Mouse (Mus musculus) neutrophil, adult 5-6 weeks (primary cell): ENCODE data around the gene Gpr155. TPM values are rescaled to one million over a fixed set of nuclear protein-coding genes. Genes with fewer than 3 reads are reported as not detected.

Experiments
- ATAC-seq: fragments of 151-379, 151-347 bp; 2 replicates; pipeline ENCODE4 v1.8.0; 2017; ENCODE audit warnings: mild to moderate bottlenecking, moderate TSS enrichment; ENCODE audit not compliant: insufficient number of reproducible peaks, poor library complexity, low FRiP score, severe bottlenecking; ENCODE audit errors: extremely low read depth
- total RNA-seq: library from RNA; stranded (forward); fragments of 200-1000 nt; gene quantifications from 2 replicates; pipeline ENCODE4 v1.2.3, GENCODE M21; 2017

The Gpr155 gene
- total RNA-seq, 1 experiment from 2014 or later: 24.3 TPM

- no peak for ATAC-seq
These were observed 41.2 kb downstream of the Gpr155 start for GRCm38 (mm10) chr2:73345204-73345603.

- no peak for ATAC-seq
These were observed 42.7 kb downstream of the Gpr155 start for GRCm38 (mm10) chr2:73343701-73344100.

DNA sequence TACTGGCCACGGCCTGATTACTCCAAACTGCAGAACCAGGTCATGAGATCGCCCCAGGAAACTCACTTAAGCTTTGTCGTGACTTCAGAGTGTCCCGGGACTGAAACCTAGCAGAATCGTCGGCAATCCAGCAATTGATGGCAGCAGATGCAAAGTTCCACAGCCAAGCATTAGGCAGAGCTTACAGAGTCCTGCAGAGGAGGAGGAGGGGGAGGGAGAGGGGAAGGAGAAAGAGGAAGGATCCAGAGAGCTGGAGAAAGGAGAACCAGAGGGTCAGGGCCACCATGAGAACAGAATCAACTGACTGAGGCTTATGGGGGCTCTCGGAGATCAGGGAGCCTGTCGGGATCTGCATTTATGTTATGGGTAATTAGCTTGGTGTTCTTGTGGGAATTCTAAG is 48.0 kb downstream of the Gpr155 start:
- ATAC-seq: no peak

- ATAC-seq: no peak
These were observed 50.4 kb downstream of the Gpr155 start for GRCm38 (mm10) chr2:73335949-73336348.

DNA sequence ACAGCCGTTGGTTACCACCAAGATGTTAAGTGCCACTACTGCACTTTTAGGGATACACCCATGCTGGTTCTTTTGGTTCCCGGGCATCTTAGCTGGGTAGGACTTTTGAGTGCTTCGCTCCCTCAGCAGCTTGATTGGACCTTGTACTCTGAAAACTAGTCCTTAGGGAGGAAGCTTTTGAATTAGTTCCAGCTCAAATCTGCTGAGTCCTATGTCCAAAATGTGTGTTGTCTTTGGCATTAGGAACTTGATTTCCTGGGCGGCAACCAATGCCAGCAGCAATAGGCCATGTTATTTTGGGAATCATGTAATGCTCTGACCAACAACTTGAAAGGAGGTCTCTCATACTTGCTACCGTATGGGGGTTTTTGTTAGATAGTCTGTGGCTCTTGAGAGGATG is 60.5 kb downstream of the Gpr155 start:
- no peak for ATAC-seq

- no peak for ATAC-seq
These were observed 63.4 kb downstream of the Gpr155 start for GRCm38 (mm10) chr2:73322991-73323390.

- ATAC-seq: no peak
These were observed 67.2 kb downstream of the Gpr155 start for GRCm38 (mm10) chr2:73319218-73319617.

- no peak for ATAC-seq
These were observed 68.9 kb downstream of the Gpr155 start for GRCm38 (mm10) chr2:73317426-73317825.

DNA sequence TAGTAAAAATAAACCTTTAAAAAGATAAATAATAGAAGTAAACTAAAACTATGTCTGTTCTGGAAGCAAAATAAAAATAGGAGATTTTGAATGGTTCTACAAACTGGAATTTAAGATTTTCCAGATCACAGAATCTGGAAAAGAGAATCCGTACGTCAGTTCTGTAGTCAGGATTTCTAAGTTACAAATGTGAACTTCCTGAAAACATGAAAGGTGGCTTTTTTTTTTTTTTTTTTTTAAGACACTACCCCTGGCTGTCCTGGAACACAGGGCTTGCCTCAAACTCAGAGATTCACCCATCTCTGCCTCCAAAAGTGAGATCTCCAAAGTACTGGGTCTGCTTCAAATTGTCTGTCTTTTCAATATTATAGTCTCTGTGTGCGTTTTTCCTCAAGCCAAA is 72.1 kb downstream of the Gpr155 start:
- no peak for ATAC-seq

DNA sequence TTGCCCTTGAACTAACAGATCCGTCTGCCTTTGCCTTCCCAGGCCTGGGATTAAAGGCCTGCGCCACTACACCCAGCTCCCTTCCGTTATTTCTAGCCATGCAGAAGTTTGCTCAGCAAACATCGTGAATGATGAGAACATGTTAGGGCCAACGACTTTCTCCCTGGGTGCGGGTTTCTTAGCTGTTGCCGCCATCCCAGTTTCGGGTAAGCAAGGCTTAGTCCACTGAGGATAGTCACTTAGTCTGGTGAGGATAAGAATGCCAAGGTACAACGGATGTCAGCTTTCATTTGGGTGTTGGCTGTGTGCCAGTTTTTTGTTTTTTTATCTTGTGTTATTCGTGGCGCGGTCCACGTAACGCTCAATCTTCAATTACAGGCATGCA is 73.3 kb downstream of the Gpr155 start:
- ATAC-seq: no peak

DNA sequence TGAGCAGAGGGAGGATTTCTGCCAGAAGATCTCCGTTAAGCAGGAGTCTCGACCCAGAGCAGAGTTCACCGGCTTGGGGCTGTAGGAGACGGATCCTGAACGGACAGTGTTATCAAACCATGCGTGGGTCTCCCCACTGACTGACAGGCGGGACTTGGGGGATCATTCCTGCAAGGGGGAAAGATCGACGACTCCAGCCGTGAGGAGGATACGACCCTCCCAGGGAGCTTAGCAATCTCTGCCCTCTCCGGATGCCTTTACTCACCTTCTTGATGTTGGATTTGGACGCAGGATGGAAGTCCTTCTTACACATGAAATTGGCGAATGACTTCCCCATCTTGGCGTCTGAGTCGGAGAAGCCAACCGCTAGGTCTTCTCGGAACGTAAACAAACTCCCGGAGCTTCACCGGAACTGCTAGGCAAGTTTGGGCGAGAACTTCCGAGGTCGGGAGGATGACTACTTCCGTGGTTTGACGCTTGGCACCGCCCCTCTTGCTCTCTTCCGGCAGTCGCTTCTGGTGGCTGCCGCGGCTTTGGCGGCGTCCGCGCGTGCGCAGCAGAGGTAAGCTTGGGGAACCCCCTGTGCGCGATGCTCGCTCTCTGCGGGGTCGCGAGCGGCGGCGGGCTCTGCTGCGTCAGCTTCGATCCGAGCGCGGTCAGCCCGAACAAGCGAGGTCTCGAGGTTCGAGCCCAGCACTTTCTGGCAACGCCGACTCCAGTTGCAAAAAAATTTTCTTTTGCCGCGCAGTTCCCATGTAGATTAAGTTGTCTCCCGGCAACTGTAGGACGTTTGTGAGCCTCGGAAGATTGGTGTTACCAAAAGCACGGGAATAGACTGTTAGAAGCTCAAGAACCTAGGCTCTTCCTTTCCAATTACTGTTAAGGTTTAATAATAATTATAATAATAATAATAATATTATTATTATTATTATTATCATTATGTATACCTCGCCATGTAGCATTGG is 73.9 kb downstream of the Gpr155 start, which contains the start of the genes Scrn3 and Cir1:
Gene Scrn3, plus strand, starts transcription at position 450 of the 965 bp plus-strand sequence.
Gene Cir1, minus strand, starts transcription at position 550 of the 965 bp plus-strand sequence.
- peak; percentile 99 for ATAC-seq

DNA sequence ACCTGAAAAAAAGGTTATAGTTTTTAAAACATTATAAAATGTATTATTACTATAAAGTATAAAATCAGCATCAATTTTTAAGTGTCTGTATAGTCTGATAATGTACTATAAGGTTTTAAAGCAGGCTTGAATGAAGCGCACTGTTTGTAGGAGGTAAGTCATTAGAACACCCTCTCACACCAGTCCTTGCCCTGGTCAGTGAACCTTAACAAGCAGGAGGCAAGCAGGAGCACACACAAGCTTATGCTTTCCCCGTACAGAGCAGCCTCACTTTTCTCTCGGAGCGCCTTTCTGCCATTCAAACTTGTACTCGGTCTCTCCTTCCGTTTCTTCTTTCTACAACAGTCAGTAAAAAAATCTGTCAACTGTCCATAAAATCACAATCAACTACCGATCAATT is 80.4 kb downstream of the Gpr155 start:
- no peak for ATAC-seq

- ATAC-seq: no peak
These were observed 81.9 kb downstream of the Gpr155 start for GRCm38 (mm10) chr2:73304506-73304905.

DNA sequence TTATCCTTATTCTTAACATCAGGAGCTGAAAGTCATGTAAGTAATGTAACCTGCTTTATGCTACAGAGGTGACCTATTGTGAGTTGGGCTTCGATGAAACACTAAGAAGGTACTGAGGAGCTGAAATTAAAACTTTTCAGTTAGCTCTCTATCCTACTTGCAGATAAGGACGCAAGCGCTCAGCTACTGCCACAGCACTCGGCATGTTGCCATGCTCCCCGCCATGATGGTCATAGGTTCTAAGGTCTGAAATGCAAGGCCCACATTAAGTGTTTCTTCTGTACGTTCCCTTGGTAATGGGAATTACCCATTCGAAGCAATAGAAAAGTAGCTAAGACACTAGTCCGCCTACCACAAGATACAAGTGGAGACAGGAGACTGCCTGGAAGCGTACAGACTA is 83.7 kb downstream of the Gpr155 start:
- ATAC-seq: no peak

DNA sequence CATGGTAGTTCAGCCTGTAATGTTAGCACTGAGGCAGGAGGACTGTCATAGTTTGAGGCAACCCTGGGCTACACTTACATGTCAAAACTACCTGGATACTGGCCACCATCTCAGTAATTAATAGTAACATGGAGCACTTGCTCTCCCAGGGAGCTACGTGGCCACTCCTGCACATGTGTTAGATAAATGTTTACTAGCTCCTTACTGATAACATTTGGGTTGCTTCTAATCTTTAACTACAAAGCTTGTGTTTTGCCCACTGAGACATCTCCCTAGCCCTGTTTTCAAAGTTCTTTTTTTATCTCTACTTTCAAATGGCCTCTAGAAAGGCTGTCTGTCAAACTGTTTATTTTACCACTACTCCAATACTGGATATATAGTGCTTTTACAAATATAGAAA is 84.4 kb downstream of the Gpr155 start:
- no peak for ATAC-seq

DNA sequence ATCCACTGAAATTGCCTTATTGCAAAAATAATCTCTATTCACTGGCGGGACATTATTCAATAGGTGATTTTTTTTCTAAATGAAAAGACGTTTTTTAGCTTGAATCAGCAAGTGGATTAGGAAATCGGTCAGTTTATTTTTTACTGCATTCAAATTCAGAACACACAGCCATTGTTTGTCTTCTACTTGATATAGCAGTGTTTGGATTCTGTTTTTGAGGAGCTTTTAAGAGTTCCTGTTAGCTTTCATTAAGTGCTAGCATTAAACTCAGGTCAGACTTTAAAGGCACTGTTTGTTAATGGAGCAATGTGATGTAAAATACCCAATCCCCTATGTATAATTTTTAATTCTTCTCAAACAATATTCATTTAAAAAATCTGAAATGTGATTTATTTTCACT is 87.5 kb downstream of the Gpr155 start:
- no peak for ATAC-seq

- no peak for ATAC-seq
These were observed 88.2 kb downstream of the Gpr155 start for GRCm38 (mm10) chr2:73298154-73298553.

GRCm38 (mm10) chr2:73295023-73295422 is 91.3 kb downstream of the Gpr155 start:
- no peak for ATAC-seq
